Mouse (Mus musculus): ENCODE data around the gene Twist1. TPM values are rescaled to one million over a fixed set of nuclear protein-coding genes. Genes with fewer than 3 reads are reported as not detected.

Twist1 gene
- total and polyA plus RNA-seq, 3 experiments: not detected

DNA sequence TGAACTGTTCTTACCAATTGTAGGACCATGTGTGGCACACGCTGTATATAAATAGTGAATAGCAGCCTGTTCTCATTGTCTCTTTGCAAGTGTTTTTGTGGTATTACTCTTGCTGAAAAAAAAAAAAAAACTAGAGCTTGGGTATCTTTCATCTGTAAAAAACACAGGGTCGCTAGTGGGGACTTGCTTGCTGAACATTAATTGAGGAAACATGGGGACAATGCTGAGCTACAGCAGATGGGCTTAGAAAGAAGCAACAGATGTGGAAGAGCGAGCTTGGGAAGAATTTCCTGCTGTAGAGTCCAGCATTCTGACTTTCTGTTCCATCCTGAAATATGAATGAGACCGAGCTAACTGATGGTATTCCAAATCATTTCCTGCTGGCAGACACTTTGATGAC is 22.7 kb downstream of the Twist1 start:
- Histone ChIP-seq H3K4me1 (ENCODE audit: insufficient read depth, low read depth, low read length) (no peaks in the 10 kb centered on the region), H3K4me3 (ENCODE audit: low read depth, low read length) (no peak overlapping the region), H3K9me3 (replicated peaks) (peaks cover 11% of the 10 kb centered on the region; the same call in 1 of the 2 replicates), H3K27me3 (ENCODE audit: insufficient read depth, low read length) (no peaks in the 10 kb centered on the region), H3K36me3 (replicated peaks) (no peaks in the 10 kb centered on the region)
- ATAC-seq (ENCODE audit: extremely low read depth, insufficient number of reproducible peaks, low FRiP score, poor library complexity, severe bottlenecking): no peak
- DNase-seq (ENCODE audit: low spot score): no peak
- TF ChIP-seq POLR2AphosphoS5 (IDR thresholded peaks at IDR 0.05; ENCODE audit: insufficient replicate concordance, low read depth, low read length) (no peak), CTCF (IDR thresholded peaks at IDR 0.05; ENCODE audit: low read depth, low read length) (no peak), TAL1 (conservative IDR thresholded peaks at IDR 0.05; ENCODE audit: low read depth, low read length) (no peak), GATA2 (IDR thresholded peaks at IDR 0.05; ENCODE audit: borderline replicate concordance, low read depth, low read length) (no peak), GATA1 (IDR thresholded peaks at IDR 0.05; ENCODE audit: borderline replicate concordance, low read length) (no peak)

DNA sequence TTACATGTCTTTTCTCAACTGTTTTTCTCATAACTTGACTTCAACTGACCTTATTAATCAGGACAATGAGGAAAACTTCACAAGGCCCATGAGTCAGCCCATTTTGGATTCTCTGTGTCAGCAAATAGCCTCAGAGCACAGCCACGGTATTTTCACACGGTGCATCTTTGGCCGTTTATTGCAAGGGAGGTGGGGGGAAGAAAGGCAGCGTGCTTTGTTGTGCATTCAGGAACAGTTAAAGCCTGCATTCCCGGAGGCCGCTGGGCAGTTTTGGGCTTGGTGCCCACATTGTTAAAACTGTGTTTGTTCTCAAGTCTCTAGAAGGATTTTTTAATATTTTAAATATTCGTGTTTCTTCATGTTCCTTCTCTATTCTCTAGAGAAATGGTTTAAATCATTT is 24.0 kb downstream of the Twist1 start:
- H3K27me3 ChIP-seq (ENCODE audit: insufficient read depth, low read length): no peaks in the 10 kb centered on the region
- no peak for DNase-seq (ENCODE audit: low spot score)
- H3K4me3 ChIP-seq (ENCODE audit: low read depth, low read length): no peak overlapping the region
- TF ChIP-seq GATA2 (IDR thresholded peaks at IDR 0.05; ENCODE audit: borderline replicate concordance, low read depth, low read length) (no peak), POLR2AphosphoS5 (IDR thresholded peaks at IDR 0.05; ENCODE audit: insufficient replicate concordance, low read depth, low read length) (no peak), TAL1 (conservative IDR thresholded peaks at IDR 0.05; ENCODE audit: low read depth, low read length) (no peak)
- peaks cover 11% of the 10 kb centered on the region; the same call in 1 of the 2 replicates for H3K9me3 ChIP-seq (replicated peaks)
- H3K36me3 ChIP-seq (replicated peaks): no peaks in the 10 kb centered on the region
- no peaks in the 10 kb centered on the region for H3K4me1 ChIP-seq (ENCODE audit: insufficient read depth, low read depth, low read length)
- ATAC-seq (ENCODE audit: extremely low read depth, insufficient number of reproducible peaks, low FRiP score, poor library complexity, severe bottlenecking): no peak

DNA sequence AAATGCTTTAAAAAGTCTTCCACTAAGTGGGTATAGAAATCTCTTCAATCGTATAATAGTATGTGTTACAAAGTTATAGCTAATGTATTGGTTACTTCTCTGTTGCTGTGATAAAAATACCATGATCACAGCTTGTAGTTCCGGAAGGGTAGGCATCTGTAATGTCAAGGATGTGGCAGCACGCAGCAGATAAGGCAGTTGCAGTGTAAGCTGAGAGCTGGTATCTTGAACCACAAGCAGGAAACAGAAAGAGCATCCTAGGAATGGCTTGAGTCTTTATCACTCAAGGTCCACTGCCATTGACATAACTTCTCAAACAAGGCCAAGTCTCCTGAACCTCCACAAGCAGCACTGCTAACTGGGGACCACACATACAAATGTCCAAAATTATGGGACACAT is 35.7 kb downstream of the Twist1 start:
- Histone ChIP-seq H3K4me1 (ENCODE audit: insufficient read depth, low read depth, low read length) (no peaks in the 10 kb centered on the region), H3K36me3 (replicated peaks) (no peaks in the 10 kb centered on the region), H3K9me3 (replicated peaks) (peaks cover 16% of the 10 kb centered on the region), H3K4me3 (ENCODE audit: low read depth, low read length) (no peak overlapping the region), H3K27me3 (ENCODE audit: insufficient read depth, low read length) (no peaks in the 10 kb centered on the region)
- TF ChIP-seq CTCF (IDR thresholded peaks at IDR 0.05; ENCODE audit: low read depth, low read length) (no peak), POLR2AphosphoS5 (IDR thresholded peaks at IDR 0.05; ENCODE audit: insufficient replicate concordance, low read depth, low read length) (no peak), GATA1 (IDR thresholded peaks at IDR 0.05; ENCODE audit: borderline replicate concordance, low read length) (no peak), TAL1 (conservative IDR thresholded peaks at IDR 0.05; ENCODE audit: low read depth, low read length) (no peak), GATA2 (IDR thresholded peaks at IDR 0.05; ENCODE audit: borderline replicate concordance, low read depth, low read length) (no peak)
- DNase-seq (ENCODE audit: low spot score): no peak
- no peak for ATAC-seq (ENCODE audit: extremely low read depth, insufficient number of reproducible peaks, low FRiP score, poor library complexity, severe bottlenecking)

Other genes starting within 250 kb of the Twist1 start
- not detected in 2 replicates for gene Ferd3l, start 29.2 kb upstream of the Twist1 start, total RNA-seq (2014; fragmentation: Nextera tagmentation)
- 0.16 TPM in 1 of 2 replicates, not detected in the other for gene Ferd3l, start 29.2 kb upstream of the Twist1 start, total RNA-seq (2017)
- not detected in 2 replicates for gene Ferd3l, start 29.2 kb upstream of the Twist1 start, polyA plus RNA-seq (2012)